Mouse (Mus musculus) left cerebral cortex, adult 2 months (tissue): ENCODE results near the gene Gm20532. TPM values are rescaled to one million over a fixed set of nuclear protein-coding genes. Genes with fewer than 3 reads are reported as not detected.

Experiments
- DNase-seq, 2 experiments: peaks; one replicate each; pipeline ENCODE4 v3.0.0; 2021 to 2022; ENCODE audit warnings: low spot score in 2 of 2, mixed read lengths in 1 of 2; ENCODE audit errors: extremely low spot score in 1 of 2
- H3K27ac ChIP-seq: fragments of 200-600 bp; 2 replicates; pipeline ENCODE4 v1.8.1; 2022
- H3K4me3 ChIP-seq: fragments of 200-600 bp; 2 replicates; pipeline ENCODE4 v1.8.1; 2022
- CTCF ChIP-seq: fragments of 200-600 bp; IDR thresholded peaks from 2 replicates; pipeline ENCODE4 v1.8.1; 2022; ENCODE audit warnings: antibody characterized with exemption, mild to moderate bottlenecking, moderate library complexity
- intact Hi-C: fragments of 180-260 bp; cut with DNase I; formaldehyde crosslinking; loops from one replicate; pipeline ENCODE4 v1.15.1; 2025
- microRNA-seq, 2 experiments: library from miRNA; unstranded; fragments of <30 nt; microRNA quantifications; one replicate each; pipeline ENCODE4 v1.2.0; 2021
- total RNA-seq, 2 experiments: library from RNA; stranded (reverse); gene quantifications; 2 replicates each; pipeline ENCODE4 v1.2.3; 2021

Gm20532 gene
- total RNA-seq, 2 experiments from 2014 or later = not detected

GRCm38 (mm10) chr2:26668746-26669145, 82.3 kb downstream of the Gm20532 start:
- DNase-seq = no peak
- H3K27ac ChIP-seq = no peak overlapping the region
- no peak overlapping the region for H3K4me3 ChIP-seq
- intact Hi-C loops = no loop called here
- no peak for TF ChIP-seq CTCF

GRCm38 (mm10) chr2:26671182-26671581, 84.7 kb downstream of the Gm20532 start, which contains the start of gene Lcn4:
Gene Lcn4, minus strand, starts transcription at chr2:26671282.
- Histone ChIP-seq H3K27ac (no peak within 1 kb of the TSS), H3K4me3 (no peak within 1 kb of the TSS)
- no peak for TF ChIP-seq CTCF
- DNase-seq = no peak
- intact Hi-C loops = loop anchor here (10.0 kb wide), 1 partner anchor 204 kb away; no protein-coding TSS in a partner anchor

Small RNAs within 50 kb of the gene (microRNA-seq; reads per million reads assigned to microRNA genes)
- gene Mir126a (0.72 to 0.73 reads per million in 2 experiments), gene Mir126b (0 reads per million in 2 experiments)

Other genes starting within 250 kb of the Gm20532 start
- gene Dnlz, start 234.5 kb upstream of the Gm20532 start, total RNA-seq = 10 to 100 TPM; 26.7 to 28.9 TPM
- 1 to 10 TPM; 3.0 to 3.7 TPM for gene Card9, start 225.7 kb upstream of the Gm20532 start, total RNA-seq
- 10 to 100 TPM; 74.2 to 78.2 TPM for gene Snapc4, start 206.0 kb upstream of the Gm20532 start, total RNA-seq
- gene Entr1, start 197.3 kb upstream of the Gm20532 start, total RNA-seq = 100 to 1,000 TPM; 152 to 164 TPM
- gene Pmpca, start 197.3 kb upstream of the Gm20532 start, total RNA-seq = 10 to 100 TPM; 93.6 to 94.4 TPM
- gene Inpp5e, start 177.4 kb upstream of the Gm20532 start, total RNA-seq = 10 to 100 TPM; 28.1 to 28.2 TPM
- gene Sec16a, start 141.4 kb upstream of the Gm20532 start, total RNA-seq = 10 to 100 TPM; 50.6 to 50.9 TPM
- 10 to 100 TPM; 23.8 to 23.9 TPM for gene Notch1, start 70.0 kb upstream of the Gm20532 start, total RNA-seq
- gene Egfl7, start 6.6 kb upstream of the Gm20532 start, total RNA-seq = 10 to 100 TPM; 62.4 to 67.4 TPM
- gene Agpat2, start 17.8 kb downstream of the Gm20532 start, total RNA-seq = 1 to 10 TPM; 1.3 to 1.8 TPM
- 10 to 100 TPM; 72.4 to 78.9 TPM for gene Fam69b, start 41.8 kb downstream of the Gm20532 start, total RNA-seq
- gene Lcn4, start 84.6 kb downstream of the Gm20532 start, total RNA-seq = not detected